Mouse (Mus musculus): ENCODE data around the gene Ccdc114. TPM values are rescaled to one million over a fixed set of nuclear protein-coding genes. Genes with fewer than 3 reads are reported as not detected.
A peak's percentile ranks its signal among the peaks of the same experiment; 100 is the strongest.

Ccdc114 gene
- polyA plus RNA-seq, 1 experiment from 2014 or later = 4.5 TPM

DNA sequence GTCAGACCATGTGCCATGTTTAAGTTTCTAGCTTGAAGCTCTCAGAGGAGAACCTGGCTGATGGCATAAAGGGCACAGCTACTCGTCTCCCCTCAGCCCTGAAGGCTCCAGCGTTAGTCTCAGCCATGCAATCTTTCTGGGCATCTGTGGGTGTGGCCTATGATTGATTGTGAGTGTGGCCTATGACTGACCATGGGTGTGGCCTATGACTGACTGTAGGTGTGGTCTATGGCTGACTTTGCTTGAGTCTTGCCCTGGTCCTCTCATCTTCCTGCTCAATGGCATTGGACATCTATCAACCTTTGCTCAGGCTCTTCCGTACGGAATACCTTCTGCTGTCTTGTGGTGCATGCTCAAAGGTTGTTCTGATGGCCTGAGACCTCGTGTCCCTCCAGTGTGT is 22.3 kb upstream of the Ccdc114 start:
- H3K4me2 ChIP-seq = no peak overlapping the region
- H3K36me3 ChIP-seq = no peaks in the 10 kb centered on the region
- H3K27ac ChIP-seq = no peak overlapping the region
- 41% methylated on average over 5 of the region's 5 CpGs for WGBS
- no peaks in the 10 kb centered on the region for H3K27me3 ChIP-seq (replicated peaks)
- peaks cover 3% of the 10 kb centered on the region; the same call in 1 of the 2 replicates for H3K4me1 ChIP-seq
- H3K9ac ChIP-seq = no peak overlapping the region
- H3K9me3 ChIP-seq = no peaks in the 10 kb centered on the region
- no peak overlapping the region for H3K4me3 ChIP-seq (replicated peaks)
- ATAC-seq (ENCODE audit: insufficient read depth, low FRiP score, low read depth) = 0 out of 2 replicates have a peak, but pooled peaks have one; percentile 16

DNA sequence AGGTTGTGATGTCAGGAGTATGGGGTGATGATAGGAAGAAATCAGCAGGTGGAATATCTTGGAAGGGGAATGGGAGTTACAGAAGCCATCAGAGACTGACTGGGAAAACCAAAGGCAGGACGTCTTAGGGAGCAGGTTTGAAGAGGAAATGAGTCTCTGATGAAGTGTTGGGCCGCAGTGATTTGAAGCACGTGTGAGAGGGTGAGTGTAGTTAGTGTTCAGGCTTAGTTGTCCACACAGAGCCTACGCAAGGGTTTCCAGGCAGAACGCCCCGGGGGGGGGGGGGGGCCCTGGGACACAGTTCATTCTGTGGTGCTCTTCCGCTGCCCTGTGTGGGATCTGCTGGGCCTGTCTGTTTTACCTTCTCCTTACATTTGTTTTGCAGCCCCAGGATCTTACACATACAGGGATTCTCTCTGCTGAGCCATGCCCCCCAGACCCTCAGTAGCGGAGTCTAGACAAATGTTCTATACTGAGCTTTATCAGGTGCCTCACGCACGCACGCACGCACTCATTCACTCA is 21.3 kb upstream of the Ccdc114 start:
- no peaks in the 10 kb centered on the region for H3K36me3 ChIP-seq
- H3K9ac ChIP-seq = no peak overlapping the region
- ATAC-seq (ENCODE audit: insufficient read depth, low FRiP score, low read depth) = no peak
- H3K9me3 ChIP-seq = no peaks in the 10 kb centered on the region
- 70% methylated on average over 12 of the region's 12 CpGs for WGBS
- H3K4me1 ChIP-seq = peaks cover 2% of the 10 kb centered on the region; the same call in 1 of the 2 replicates
- H3K4me3 ChIP-seq (replicated peaks) = no peak overlapping the region
- no peak overlapping the region for H3K27ac ChIP-seq
- H3K27me3 ChIP-seq (replicated peaks) = no peaks in the 10 kb centered on the region
- no peak overlapping the region for H3K4me2 ChIP-seq

GRCm38 (mm10) chr7:45906622-45907021 is 17.2 kb upstream of the Ccdc114 start:
- Histone ChIP-seq H3K27me3 (replicated peaks) (no peaks in the 10 kb centered on the region), H3K4me2 (no peak overlapping the region), H3K9me3 (no peaks in the 10 kb centered on the region), H3K36me3 (peaks cover 9% of the 10 kb centered on the region), H3K9ac (no peak overlapping the region), H3K27ac (no peak overlapping the region), H3K4me1 (no peaks in the 10 kb centered on the region), H3K4me3 (replicated peaks) (no peak overlapping the region)
- ATAC-seq (ENCODE audit: insufficient read depth, low FRiP score, low read depth) = no peak
- WGBS = 89% methylated on average over 9 of the region's 9 CpGs

DNA sequence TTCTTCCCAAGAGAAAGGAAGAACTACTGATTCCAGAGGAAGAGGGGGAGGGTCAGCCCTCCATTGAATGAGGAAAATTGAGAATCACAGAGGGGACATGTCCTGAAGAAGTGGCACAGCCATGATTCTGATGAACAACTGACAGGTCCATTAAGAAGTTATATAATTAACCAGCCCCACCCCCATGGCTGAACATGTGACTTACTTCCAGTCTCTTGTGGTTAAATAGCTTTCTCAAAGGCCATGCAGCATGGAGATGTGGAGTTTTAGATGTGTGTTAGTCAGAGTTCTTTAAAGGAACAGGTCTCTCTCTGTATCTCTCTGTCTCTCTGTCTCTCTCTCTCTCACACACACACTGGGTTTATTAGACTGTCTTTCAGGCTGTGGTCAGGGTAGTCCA is 15.5 kb upstream of the Ccdc114 start:
- no peak overlapping the region for H3K27ac ChIP-seq
- H3K4me1 ChIP-seq = no peaks in the 10 kb centered on the region
- no peak overlapping the region for H3K4me3 ChIP-seq (replicated peaks)
- no peak for ATAC-seq (ENCODE audit: insufficient read depth, low FRiP score, low read depth)
- H3K36me3 ChIP-seq = peaks cover 9% of the 10 kb centered on the region
- no peaks in the 10 kb centered on the region for H3K27me3 ChIP-seq (replicated peaks)
- H3K4me2 ChIP-seq = no peak overlapping the region
- no peak overlapping the region for H3K9ac ChIP-seq
- no peaks in the 10 kb centered on the region for H3K9me3 ChIP-seq

DNA sequence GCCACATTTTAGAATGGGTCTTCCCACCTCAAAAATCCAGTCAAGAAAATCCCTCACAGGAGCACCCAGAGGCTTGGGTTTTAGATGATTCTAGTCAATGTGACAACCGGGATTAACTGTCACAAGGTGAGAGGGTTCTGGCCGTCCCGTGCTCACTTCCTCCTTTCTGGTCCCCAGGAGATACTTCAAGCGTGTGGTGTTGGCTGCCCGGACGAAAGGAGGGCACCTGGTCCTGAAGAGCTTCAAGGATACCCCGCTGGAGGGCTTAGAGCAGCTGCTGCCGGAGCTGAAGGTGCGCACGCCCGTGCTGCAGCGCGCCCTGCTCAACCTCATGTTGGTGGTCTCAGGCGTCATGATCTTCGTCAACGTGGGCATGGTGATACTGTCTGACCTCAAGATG is 14.7 kb upstream of the Ccdc114 start:
- Histone ChIP-seq H3K9ac (no peak overlapping the region), H3K36me3 (peaks cover 9% of the 10 kb centered on the region), H3K4me1 (no peaks in the 10 kb centered on the region), H3K27ac (no peak overlapping the region), H3K9me3 (no peaks in the 10 kb centered on the region), H3K27me3 (replicated peaks) (no peaks in the 10 kb centered on the region), H3K4me2 (no peak overlapping the region), H3K4me3 (replicated peaks) (no peak overlapping the region)
- ATAC-seq (ENCODE audit: insufficient read depth, low FRiP score, low read depth) = no peak
- WGBS = 92% methylated on average over 16 of the region's 16 CpGs

- Histone ChIP-seq H3K4me3 (replicated peaks) (no peak overlapping the region), H3K4me1 (peaks cover 32% of the 10 kb centered on the region), H3K27me3 (replicated peaks) (no peaks in the 10 kb centered on the region), H3K4me2 (no peak overlapping the region), H3K27ac (no peak overlapping the region), H3K9me3 (no peaks in the 10 kb centered on the region), H3K9ac (no peak overlapping the region), H3K36me3 (peaks cover 12% of the 10 kb centered on the region)
- ATAC-seq (ENCODE audit: insufficient read depth, low FRiP score, low read depth) = no peak
- 86% methylated on average over 6 of the region's 6 CpGs for WGBS
Measured at GRCm38 (mm10) chr7:45914067-45914466, 9.8 kb upstream of the Ccdc114 start.

GRCm38 (mm10) chr7:45915011-45915410 is 8.9 kb upstream of the Ccdc114 start:
- no peak for ATAC-seq (ENCODE audit: insufficient read depth, low FRiP score, low read depth)
- Histone ChIP-seq H3K9ac (no peak overlapping the region), H3K36me3 (peaks cover 4% of the 10 kb centered on the region), H3K4me1 (peaks cover 42% of the 10 kb centered on the region), H3K4me3 (replicated peaks) (no peak overlapping the region), H3K9me3 (no peaks in the 10 kb centered on the region), H3K27ac (no peak overlapping the region), H3K4me2 (no peak overlapping the region), H3K27me3 (replicated peaks) (no peaks in the 10 kb centered on the region)
- WGBS = 77% methylated on average over 5 of the region's 5 CpGs

DNA sequence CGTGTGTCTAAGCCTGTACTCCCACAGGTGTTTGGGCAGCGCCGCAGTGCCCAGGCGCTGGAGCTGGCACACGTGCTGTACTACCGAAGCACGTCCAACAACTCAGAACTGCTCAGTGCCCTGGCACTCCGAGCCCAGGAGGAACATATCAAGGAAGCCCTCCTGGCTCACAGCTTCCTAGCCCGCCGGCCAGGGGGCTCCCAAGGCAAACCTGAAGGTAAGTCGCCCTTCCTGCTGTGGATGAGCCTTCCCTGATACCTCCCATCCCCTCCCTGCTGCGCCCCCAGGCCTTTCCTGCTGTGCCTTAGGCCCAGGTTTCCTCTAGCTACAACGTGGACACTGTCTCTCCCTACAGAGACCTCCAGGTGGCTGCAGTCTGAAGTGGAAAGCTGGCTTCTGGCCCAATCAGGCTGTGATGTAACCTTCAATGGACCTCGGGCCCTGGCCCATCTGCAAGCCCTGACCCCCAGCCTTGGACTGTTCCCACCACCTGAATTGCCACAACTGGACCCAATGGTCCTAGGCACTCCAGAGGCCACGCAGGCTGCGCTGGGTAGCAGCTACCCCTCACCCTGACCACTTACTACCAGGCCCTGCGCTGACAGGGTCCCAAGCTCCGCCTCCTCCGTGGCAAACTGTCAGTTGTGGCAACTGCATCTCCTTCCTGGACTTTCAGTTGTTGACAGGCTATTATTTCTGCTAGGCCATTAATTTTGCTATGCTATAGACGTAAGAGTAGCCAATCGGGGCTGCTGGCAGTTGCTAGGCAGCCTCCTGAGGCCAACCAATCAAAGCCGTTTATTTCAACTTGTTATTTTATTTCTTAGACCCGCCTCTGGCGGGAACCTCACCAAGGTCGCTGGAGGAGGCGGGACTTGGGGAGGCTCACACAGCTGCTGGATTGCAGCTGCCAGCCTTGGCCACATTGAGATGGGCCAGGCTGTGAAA is 7.5 kb upstream of the Ccdc114 start:
- Histone ChIP-seq H3K4me3 (replicated peaks) (peak overlapping the region; percentile 34), H3K27ac (peak overlapping the region; percentile 94), H3K4me2 (peak overlapping the region; percentile 55), H3K36me3 (peaks cover 3% of the 10 kb centered on the region; the same call in 1 of the 2 replicates), H3K9me3 (no peaks in the 10 kb centered on the region), H3K27me3 (replicated peaks) (no peaks in the 10 kb centered on the region), H3K4me1 (peaks cover 49% of the 10 kb centered on the region), H3K9ac (peak overlapping the region; percentile 8; the same call in 1 of the 2 replicates)
- ATAC-seq (ENCODE audit: insufficient read depth, low FRiP score, low read depth) = peak; percentile 75
- 34% methylated on average over 26 of the region's 26 CpGs for WGBS

- Histone ChIP-seq H3K36me3 (peaks cover 3% of the 10 kb centered on the region; the same call in 1 of the 2 replicates), H3K27me3 (replicated peaks) (no peaks in the 10 kb centered on the region), H3K4me3 (replicated peaks) (peak overlapping the region; percentile 18), H3K4me1 (peaks cover 58% of the 10 kb centered on the region), H3K4me2 (peak overlapping the region; percentile 55), H3K9ac (peak overlapping the region; percentile 32), H3K27ac (peak overlapping the region; percentile 94), H3K9me3 (no peaks in the 10 kb centered on the region)
- ATAC-seq (ENCODE audit: insufficient read depth, low FRiP score, low read depth) = no peak
- 13% methylated on average over 13 of the region's 13 CpGs for WGBS
Measured at GRCm38 (mm10) chr7:45917004-45917704, 6.7 kb upstream of the Ccdc114 start.

GRCm38 (mm10) chr7:45917926-45918325 is 5.9 kb upstream of the Ccdc114 start:
- Histone ChIP-seq H3K9me3 (no peaks in the 10 kb centered on the region), H3K27me3 (replicated peaks) (no peaks in the 10 kb centered on the region), H3K36me3 (peaks cover 3% of the 10 kb centered on the region; the same call in 1 of the 2 replicates), H3K9ac (no peak overlapping the region), H3K4me3 (replicated peaks) (no peak overlapping the region), H3K4me2 (peak overlapping the region; percentile 55; the same call in 1 of the 2 replicates), H3K4me1 (peaks cover 65% of the 10 kb centered on the region), H3K27ac (peak overlapping the region; percentile 94)
- ATAC-seq (ENCODE audit: insufficient read depth, low FRiP score, low read depth) = no peak
- 74% methylated on average over 15 of the region's 15 CpGs for WGBS

DNA sequence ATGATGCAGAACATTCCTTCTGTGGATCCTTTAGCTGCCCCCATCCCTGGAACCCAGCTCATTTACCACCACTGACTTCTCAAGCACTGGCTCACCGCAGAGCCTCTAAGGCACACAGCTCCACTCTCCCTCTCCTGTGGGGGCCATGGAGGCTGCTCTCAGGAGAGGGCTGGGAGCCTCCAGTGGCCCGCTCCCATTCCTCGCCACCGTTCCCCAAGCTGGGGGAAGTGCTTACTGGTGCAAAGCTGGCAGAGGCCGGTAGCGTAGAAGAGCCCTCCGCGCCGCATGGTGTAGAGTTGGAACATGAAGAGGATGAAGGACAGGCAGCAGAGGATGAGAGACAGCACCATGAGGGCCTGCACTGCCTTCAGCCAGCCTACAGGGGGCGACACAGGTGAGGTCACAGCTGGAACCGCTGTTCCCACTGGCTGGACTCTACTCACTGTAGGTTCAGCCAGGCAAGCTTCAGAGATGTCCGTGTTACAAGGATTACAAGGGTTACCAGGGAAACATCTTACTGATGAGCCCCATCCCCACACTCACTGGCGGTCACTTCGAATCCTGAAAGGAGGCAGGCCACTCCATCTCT is 4.7 kb upstream of the Ccdc114 start:
- H3K4me2 ChIP-seq = peak overlapping the region; percentile 64
- no peaks in the 10 kb centered on the region for H3K9me3 ChIP-seq
- H3K27me3 ChIP-seq (replicated peaks) = no peaks in the 10 kb centered on the region
- WGBS = 68% methylated on average over 14 of the region's 14 CpGs
- no peak overlapping the region for H3K9ac ChIP-seq
- peak overlapping the region; percentile 94; the same call in 1 of the 2 replicates for H3K27ac ChIP-seq
- H3K4me1 ChIP-seq = peaks cover 66% of the 10 kb centered on the region
- H3K4me3 ChIP-seq (replicated peaks) = 0 out of 2 replicates have a peak overlapping the region, but pooled peaks have one; percentile 51
- peaks cover 3% of the 10 kb centered on the region; the same call in 1 of the 2 replicates for H3K36me3 ChIP-seq
- ATAC-seq (ENCODE audit: insufficient read depth, low FRiP score, low read depth) = no peak
